Comparison of ENCODE assay signal across 7 mouse cellular contexts in the genomic region with DNA sequence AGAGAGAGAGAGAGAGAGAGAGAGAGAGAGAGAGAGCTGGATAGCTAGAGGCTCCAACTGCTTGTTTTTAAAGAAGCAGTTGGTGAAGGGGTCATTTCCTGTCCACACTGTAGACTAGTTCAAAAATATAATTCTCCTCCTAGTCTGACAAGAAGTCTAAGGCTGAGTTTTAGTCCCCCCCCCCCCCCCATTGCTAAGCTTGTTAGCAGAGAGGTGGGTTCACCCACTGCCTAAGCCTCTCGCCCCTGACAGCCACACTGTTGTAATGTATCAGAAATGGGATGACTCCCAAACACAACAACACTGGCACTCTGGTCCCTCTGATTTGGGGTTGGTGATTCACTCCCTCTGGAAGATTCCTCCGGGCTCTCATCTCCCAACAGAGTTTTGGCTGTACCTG. TPM values are rescaled to one million over a fixed set of nuclear protein-coding genes. Genes with fewer than 3 reads are reported as not detected.
DNase-seq lines count a peak whose midpoint lies in the region; ATAC-seq and TF ChIP-seq lines count a peak whose summit lies in the region.

No protein-coding gene starts in this region.

- H3K9me3 ChIP-seq in lung, embryonic 14.5 days (ENCODE audit: low read depth, low read length) = no peaks in the 10 kb centered on the region
- H3K9me3 ChIP-seq in forebrain, embryonic 15.5 days = no peaks in the 10 kb centered on the region
- no peaks in the 10 kb centered on the region for H3K9me3 ChIP-seq in limb, embryonic 14.5 days (ENCODE audit: control insufficient read depth, low read length)
- H3K9me3 ChIP-seq in stomach, embryonic 16.5 days (replicated peaks; ENCODE audit: control insufficient read depth, low read length) = no peaks in the 10 kb centered on the region

- H3K36me3 ChIP-seq in lung, embryonic 14.5 days (ENCODE audit: insufficient read depth) = no peaks in the 10 kb centered on the region
- H3K36me3 ChIP-seq in forebrain, embryonic 15.5 days = no peaks in the 10 kb centered on the region
- no peaks in the 10 kb centered on the region for H3K36me3 ChIP-seq in limb, embryonic 14.5 days (ENCODE audit: control insufficient read depth, insufficient read depth, low read length)
- H3K36me3 ChIP-seq in stomach, embryonic 16.5 days (ENCODE audit: control insufficient read depth, insufficient read depth, low read length) = no peaks in the 10 kb centered on the region
- H3K36me3 ChIP-seq in thymus, adult 2 months (ENCODE audit: control insufficient read depth, insufficient read depth, low read length) = no peaks in the 10 kb centered on the region

- TF ChIP-seq CTCF in lung, embryonic 14.5 days (IDR thresholded peaks at IDR 0.05; ENCODE audit: low read depth) = no peak
- TF ChIP-seq CTCF in thymus, adult 2 months (IDR thresholded peaks at IDR 0.05; ENCODE audit: borderline replicate concordance, control insufficient read depth, extremely low read depth, insufficient read depth, low read length, poor library complexity) = no peak

- H3K4me1 ChIP-seq in lung, embryonic 14.5 days (ENCODE audit: insufficient read depth) = 0 out of 2 replicates have a peak, but pooled peaks cover 3% of the 10 kb centered on the region
- peaks cover 15% of the 10 kb centered on the region for H3K4me1 ChIP-seq in forebrain, embryonic 15.5 days
- peaks cover 33% of the 10 kb centered on the region for H3K4me1 ChIP-seq in limb, embryonic 14.5 days (ENCODE audit: control insufficient read depth, insufficient read depth, low read length)
- peaks cover 15% of the 10 kb centered on the region for H3K4me1 ChIP-seq in stomach, embryonic 16.5 days (ENCODE audit: control insufficient read depth, insufficient read depth, low read length)
- H3K4me1 ChIP-seq in thymus, adult 2 months (replicated peaks; ENCODE audit: control insufficient read depth, insufficient read depth, low read length) = no peaks in the 10 kb centered on the region

- no peak overlapping the region for H3K27ac ChIP-seq in lung, embryonic 14.5 days (ENCODE audit: low read depth)
- H3K27ac ChIP-seq in forebrain, embryonic 15.5 days (replicated peaks) = no peak overlapping the region
- no peak overlapping the region for H3K27ac ChIP-seq in limb, embryonic 14.5 days (replicated peaks; ENCODE audit: low read depth, low read length)
- H3K27ac ChIP-seq in stomach, embryonic 16.5 days (ENCODE audit: low read length) = peak overlapping the region; percentile 78
- H3K27ac ChIP-seq in thymus, adult 2 months (ENCODE audit: control insufficient read depth, insufficient read depth, low read length) = no peak overlapping the region

- 11% methylated on average over 2 of the region's 2 CpGs for WGBS in lung, embryonic 14.5 days
- 30% methylated on average over 2 of the region's 2 CpGs for WGBS in forebrain, embryonic 15.5 days
- 23% methylated on average over 2 of the region's 2 CpGs for WGBS in limb, embryonic 14.5 days
- 23% methylated on average over 2 of the region's 2 CpGs for WGBS in stomach, embryonic 16.5 days
- 58% methylated on average over 2 of the region's 2 CpGs for WGBS in thymus, adult 2 months

- ATAC-seq in lung, embryonic 14.5 days (ENCODE audit: insufficient read depth) = peak; percentile 57
- ATAC-seq in forebrain, embryonic 15.5 days (replicated peaks) = peak; percentile 58
- ATAC-seq in limb, embryonic 14.5 days (ENCODE audit: low FRiP score, low read depth) = no peak
- ATAC-seq in stomach, embryonic 16.5 days (ENCODE audit: insufficient read depth, low FRiP score) = peak; percentile 19

- H3K27me3 ChIP-seq in lung, embryonic 14.5 days (ENCODE audit: insufficient read depth, low read length) = no peaks in the 10 kb centered on the region
- H3K27me3 ChIP-seq in forebrain, embryonic 15.5 days = no peaks in the 10 kb centered on the region
- no peaks in the 10 kb centered on the region for H3K27me3 ChIP-seq in limb, embryonic 14.5 days (ENCODE audit: control insufficient read depth, insufficient read depth, low read length)
- H3K27me3 ChIP-seq in stomach, embryonic 16.5 days (ENCODE audit: control insufficient read depth, insufficient read depth, low read length) = no peaks in the 10 kb centered on the region
- no peaks in the 10 kb centered on the region for H3K27me3 ChIP-seq in thymus, adult 2 months (ENCODE audit: control insufficient read depth, insufficient read depth, low read length)

- no peak for TF ChIP-seq POLR2A in limb, embryonic 14.5 days (IDR thresholded peaks at IDR 0.05; ENCODE audit: borderline replicate concordance, extremely low read depth, insufficient read depth, insufficient read length)
- TF ChIP-seq POLR2A in thymus, adult 2 months (IDR thresholded peaks at IDR 0.05; ENCODE audit: control insufficient read depth, extremely low read depth, insufficient read depth, low read length, poor library complexity) = no peak

- no peak overlapping the region; the same call in 1 of the 2 replicates for H3K9ac ChIP-seq in lung, embryonic 14.5 days
- H3K9ac ChIP-seq in forebrain, embryonic 15.5 days (replicated peaks) = no peak overlapping the region
- H3K9ac ChIP-seq in limb, embryonic 14.5 days (ENCODE audit: low read depth, low read length, severe bottlenecking) = no peak overlapping the region
- no peak overlapping the region for H3K9ac ChIP-seq in stomach, embryonic 16.5 days (ENCODE audit: low read length)

- H3K4me3 ChIP-seq in lung, embryonic 14.5 days (ENCODE audit: low read depth, low read length) = peak overlapping the region; percentile 51
- H3K4me3 ChIP-seq in forebrain, embryonic 15.5 days = peak overlapping the region; percentile 47; the same call in 1 of the 2 replicates
- H3K4me3 ChIP-seq in limb, embryonic 14.5 days (replicated peaks; ENCODE audit: low read length) = peak overlapping the region; percentile 48
- H3K4me3 ChIP-seq in stomach, embryonic 16.5 days (replicated peaks; ENCODE audit: low read length) = peak overlapping the region; percentile 62; the same call in 1 of the 2 replicates
- no peak overlapping the region for H3K4me3 ChIP-seq in thymus, adult 2 months (ENCODE audit: control insufficient read depth, insufficient read depth, low read length)

- no peak for DNase-seq in lung, embryonic 14.5 days
- no peak for DNase-seq in lung, postnatal 25 days (ENCODE audit: low spot score)
- DNase-seq in limb, embryonic 14.5 days (ENCODE audit: low spot score) = no peak
- no peak for DNase-seq in thymus, adult 2 months
- DNase-seq in left cerebral cortex, adult 9 months (ENCODE audit: low spot score in 2 of 2) = no peak

- peak overlapping the region; percentile 68 for H3K4me2 ChIP-seq in lung, embryonic 14.5 days
- peak overlapping the region; percentile 64 for H3K4me2 ChIP-seq in forebrain, embryonic 15.5 days (replicated peaks)
- H3K4me2 ChIP-seq in limb, embryonic 14.5 days (replicated peaks; ENCODE audit: low read depth, low read length, severe bottlenecking) = peak overlapping the region; percentile 59
- peak overlapping the region; percentile 62 for H3K4me2 ChIP-seq in stomach, embryonic 16.5 days (ENCODE audit: low read depth, low read length)

RNA-seq across cellular contexts. Expression of a gene that starts 0.4 kb away (rescaled TPM):
- 50.6 and 51.2 TPM in 2 replicates for polyA plus RNA-seq in lung, embryonic 14.5 days (2014; fragmentation: Nextera tagmentation; extraction: Ambion mirVana)
- 65.8 and 71.8 TPM in 2 replicates for polyA plus RNA-seq in forebrain, embryonic 15.5 days (2015; fragmentation: Nextera tagmentation; extraction: Ambion mirVana)
- 59.2 and 64.4 TPM in 2 replicates for polyA plus RNA-seq in limb, embryonic 14.5 days (2012; rRNA removed)
- 59.5 and 76.6 TPM in 2 replicates for polyA plus RNA-seq in limb, embryonic 14.5 days (2014; fragmentation: Nextera tagmentation; extraction: Ambion mirVana)
- polyA plus RNA-seq in stomach, embryonic 16.5 days (2015; fragmentation: Nextera tagmentation; extraction: Ambion mirVana) = 38.5 and 44.1 TPM in 2 replicates
- 2.6 and 3.6 TPM in 2 replicates for polyA plus RNA-seq in thymus, adult 2 months (2012; rRNA removed)
